Mouse (Mus musculus): ENCODE data around the gene Scube3.

Scube3 gene

GRCm38 (mm10) chr17:28170460-28171305 lies 28.7 kb downstream of the Scube3 start:
- peak; percentile 64 for DNase-seq (ENCODE audit: extremely low read depth, insufficient read length, low spot score)

- DNase-seq (ENCODE audit: extremely low read depth, insufficient read length, low spot score): no peak
Measured at GRCm38 (mm10) chr17:28172690-28173089, 30.7 kb downstream of the Scube3 start.

- peak; percentile 92 for DNase-seq (ENCODE audit: extremely low read depth, insufficient read length, low spot score)
Measured at GRCm38 (mm10) chr17:28176775-28177539, 35.0 kb downstream of the Scube3 start, which contains the start of gene Zfp523. Zfp523 (plus strand) TSS chr17:28177129.

GRCm38 (mm10) chr17:28177540-28178046 lies 35.7 kb downstream of the Scube3 start:
- DNase-seq (ENCODE audit: extremely low read depth, insufficient read length, low spot score): peak; percentile 82

- no peak for DNase-seq (ENCODE audit: extremely low read depth, insufficient read length, low spot score)
Measured at GRCm38 (mm10) chr17:28180331-28180730, 38.4 kb downstream of the Scube3 start.

GRCm38 (mm10) chr17:28180783-28181544 lies 39.0 kb downstream of the Scube3 start:
- DNase-seq (ENCODE audit: extremely low read depth, insufficient read length, low spot score): no peak

- no peak for DNase-seq (ENCODE audit: extremely low read depth, insufficient read length, low spot score)
Measured at GRCm38 (mm10) chr17:28184971-28185638, 43.2 kb downstream of the Scube3 start.

GRCm38 (mm10) chr17:28188313-28188712 lies 46.4 kb downstream of the Scube3 start:
- no peak for DNase-seq (ENCODE audit: extremely low read depth, insufficient read length, low spot score)

- no peak for DNase-seq (ENCODE audit: extremely low read depth, insufficient read length, low spot score)
Measured at GRCm38 (mm10) chr17:28192754-28193153, 50.8 kb downstream of the Scube3 start.

- no peak for DNase-seq (ENCODE audit: extremely low read depth, insufficient read length, low spot score)
Measured at GRCm38 (mm10) chr17:28193559-28193958, 51.6 kb downstream of the Scube3 start.

- DNase-seq (ENCODE audit: extremely low read depth, insufficient read length, low spot score): no peak
Measured at GRCm38 (mm10) chr17:28195033-28195432, 53.1 kb downstream of the Scube3 start.

- DNase-seq (ENCODE audit: extremely low read depth, insufficient read length, low spot score): no peak
Measured at GRCm38 (mm10) chr17:28197646-28198045, 55.7 kb downstream of the Scube3 start.

GRCm38 (mm10) chr17:28201982-28202381 lies 60.0 kb downstream of the Scube3 start:
- DNase-seq (ENCODE audit: extremely low read depth, insufficient read length, low spot score): no peak

GRCm38 (mm10) chr17:28204052-28204720 lies 62.2 kb downstream of the Scube3 start:
- DNase-seq (ENCODE audit: extremely low read depth, insufficient read length, low spot score): no peak

GRCm38 (mm10) chr17:28205443-28205842 lies 63.5 kb downstream of the Scube3 start:
- DNase-seq (ENCODE audit: extremely low read depth, insufficient read length, low spot score): no peak

GRCm38 (mm10) chr17:28207092-28207491 lies 65.2 kb downstream of the Scube3 start:
- DNase-seq (ENCODE audit: extremely low read depth, insufficient read length, low spot score): no peak

GRCm38 (mm10) chr17:28207591-28208313 lies 65.8 kb downstream of the Scube3 start, which contains the start of gene Def6:
Def6 (plus strand) TSS chr17:28207778.
- DNase-seq (ENCODE audit: extremely low read depth, insufficient read length, low spot score): peak; percentile 82

- no peak for DNase-seq (ENCODE audit: extremely low read depth, insufficient read length, low spot score)
Measured at GRCm38 (mm10) chr17:28208314-28208612, 66.3 kb downstream of the Scube3 start.

GRCm38 (mm10) chr17:28209457-28210110 lies 67.6 kb downstream of the Scube3 start:
- DNase-seq (ENCODE audit: extremely low read depth, insufficient read length, low spot score): no peak

Data from 3134 (cell line).